Mouse (Mus musculus): ENCODE data around the gene Zbtb16. TPM values are rescaled to one million over a fixed set of nuclear protein-coding genes. Genes with fewer than 3 reads are reported as not detected.

The Zbtb16 gene
- total and polyA plus RNA-seq, 3 experiments: 0.04 to 0.72 TPM; not detected in 1

GRCm38 (mm10) chr9:48823319-48823705, 12.7 kb downstream of the Zbtb16 start:
- DNase-seq (ENCODE audit: low read depth, low spot score): no peak
- TF ChIP-seq RCOR1 (IDR thresholded peaks at IDR 0.05; ENCODE audit: low read depth, low read length) (no peak), E2F4 (IDR thresholded peaks at IDR 0.05; ENCODE audit: borderline replicate concordance, low read depth, low read length) (no peak), MAFK (IDR thresholded peaks at IDR 0.05; ENCODE audit: borderline replicate concordance, low read depth, low read length) (no peak), CTCF (IDR thresholded peaks at IDR 0.05 in 2 of 3, conservative IDR thresholded peaks at IDR 0.05 in 1 of 3; ENCODE audit: control insufficient read depth in 1 of 3, insufficient read depth in 1 of 3, low read depth in 2 of 3, low read length in 3 of 3, poor library complexity in 1 of 3, severe bottlenecking in 1 of 3) (no peak), HCFC1 (IDR thresholded peaks at IDR 0.05; ENCODE audit: low read depth, low read length) (no peak), NELFE (IDR thresholded peaks at IDR 0.05; ENCODE audit: low read depth, low read length) (no peak), MYB (IDR thresholded peaks at IDR 0.05; ENCODE audit: low read depth, low read length) (no peak), POLR2A (IDR thresholded peaks at IDR 0.05; ENCODE audit: control insufficient read depth in 1 of 2, insufficient read depth in 1 of 2, low read depth in 1 of 2, low read length in 2 of 2, poor library complexity in 1 of 2) (no peak), POLR2AphosphoS2 (IDR thresholded peaks at IDR 0.05; ENCODE audit: low read length) (no peak), MEF2A (IDR thresholded peaks at IDR 0.05; ENCODE audit: extremely low read depth, insufficient replicate concordance, low read depth, low read length, poor library complexity, severe bottlenecking) (no peak), BHLHE40 (IDR thresholded peaks at IDR 0.05; ENCODE audit: borderline replicate concordance, low read depth, low read length) (no peak), JUND (IDR thresholded peaks at IDR 0.05; ENCODE audit: low read depth, low read length) (no peak), GATA1 (IDR thresholded peaks at IDR 0.05; ENCODE audit: low read depth, low read length) (no peak), MXI1 (IDR thresholded peaks at IDR 0.05; ENCODE audit: low read depth, low read length) (no peak), EP300 (IDR thresholded peaks at IDR 0.05; ENCODE audit: low read depth in 1 of 2, low read length in 2 of 2) (no peak), ETS1 (IDR thresholded peaks at IDR 0.05; ENCODE audit: low read depth, low read length) (no peak), ZC3H11A (IDR thresholded peaks at IDR 0.05; ENCODE audit: low read depth, low read length) (no peak), POLR2AphosphoS5 (IDR thresholded peaks at IDR 0.05; ENCODE audit: borderline replicate concordance, low read depth, low read length) (no peak), TCF12 (IDR thresholded peaks at IDR 0.05; ENCODE audit: low read depth, low read length) (no peak)
- H3K36me3 ChIP-seq (ENCODE audit: control insufficient read depth in 1 of 2, insufficient read depth in 2 of 2, low read length in 2 of 2): peaks cover 0 to 14% of the 10 kb centered on the region in 2 experiments; a peak in 2 of 4 replicates
- no peaks in the 10 kb centered on the region for H3K79me2 ChIP-seq (ENCODE audit: control insufficient read depth, insufficient read depth, low read length, poor library complexity)
- no peaks in the 10 kb centered on the region for H3K9me3 ChIP-seq (replicated peaks; ENCODE audit: insufficient read depth, low read length)
- peaks cover 11 to 37% of the 10 kb centered on the region in 2 experiments for H3K4me1 ChIP-seq (ENCODE audit: control insufficient read depth in 1 of 2, insufficient read depth in 2 of 2, low read length in 2 of 2)
- no peaks in the 10 kb centered on the region for H3K27me3 ChIP-seq (ENCODE audit: control insufficient read depth in 1 of 2, insufficient read depth in 2 of 2, low read length in 2 of 2)
- H3K9ac ChIP-seq (ENCODE audit: control insufficient read depth, low read depth, low read length, poor library complexity, severe bottlenecking): no peak overlapping the region
- H3K4me3 ChIP-seq (ENCODE audit: control insufficient read depth in 1 of 2, insufficient read depth in 1 of 2, low read depth in 2 of 2, low read length in 2 of 2): no peak overlapping the region
- H3K27ac ChIP-seq (ENCODE audit: control insufficient read depth, low read depth, low read length): no peak overlapping the region

GRCm38 (mm10) chr9:48822586-48823318, 13.3 kb downstream of the Zbtb16 start:
- peaks cover 0 to 14% of the 10 kb centered on the region in 2 experiments; a peak in 2 of 4 replicates for H3K36me3 ChIP-seq (ENCODE audit: control insufficient read depth in 1 of 2, insufficient read depth in 2 of 2, low read length in 2 of 2)
- peaks cover 11 to 41% of the 10 kb centered on the region in 2 experiments for H3K4me1 ChIP-seq (ENCODE audit: control insufficient read depth in 1 of 2, insufficient read depth in 2 of 2, low read length in 2 of 2)

More at GRCm38 (mm10) chr9:48822586-48823318, 13.3 kb downstream of the Zbtb16 start:
- Histone ChIP-seq H3K4me3 (ENCODE audit: control insufficient read depth in 1 of 2, insufficient read depth in 1 of 2, low read depth in 2 of 2, low read length in 2 of 2) (no peak overlapping the region), H3K9me3 (replicated peaks; ENCODE audit: insufficient read depth, low read length) (no peaks in the 10 kb centered on the region), H3K27me3 (ENCODE audit: control insufficient read depth in 1 of 2, insufficient read depth in 2 of 2, low read length in 2 of 2) (no peaks in the 10 kb centered on the region), H3K9ac (ENCODE audit: control insufficient read depth, low read depth, low read length, poor library complexity, severe bottlenecking) (no peak overlapping the region), H3K27ac (ENCODE audit: control insufficient read depth, low read depth, low read length) (no peak overlapping the region), H3K79me2 (ENCODE audit: control insufficient read depth, insufficient read depth, low read length, poor library complexity) (no peaks in the 10 kb centered on the region)
- DNase-seq (ENCODE audit: low read depth, low spot score): no peak
- TF ChIP-seq NELFE (IDR thresholded peaks at IDR 0.05; ENCODE audit: low read depth, low read length) (no peak), GABPA (IDR thresholded peaks at IDR 0.05; ENCODE audit: low read depth, low read length) (no peak), MXI1 (IDR thresholded peaks at IDR 0.05; ENCODE audit: low read depth, low read length) (no peak), NRF1 (IDR thresholded peaks at IDR 0.05; ENCODE audit: insufficient read depth, low read depth, low read length, poor library complexity, severe bottlenecking) (no peak), TAL1 (IDR thresholded peaks at IDR 0.05; ENCODE audit: low read length) (no peak), MAFK (IDR thresholded peaks at IDR 0.05; ENCODE audit: borderline replicate concordance, low read depth, low read length) (no peak), UBTF (IDR thresholded peaks at IDR 0.05; ENCODE audit: borderline replicate concordance, insufficient read depth, low read depth, low read length) (no peak), TBP (IDR thresholded peaks at IDR 0.05; ENCODE audit: low read depth, low read length) (no peak), CHD1 (IDR thresholded peaks at IDR 0.05; ENCODE audit: low read depth, low read length) (no peak), SIN3A (IDR thresholded peaks at IDR 0.05; ENCODE audit: low read length) (no peak), ZC3H11A (IDR thresholded peaks at IDR 0.05; ENCODE audit: low read depth, low read length) (no peak), MYC (IDR thresholded peaks at IDR 0.05; ENCODE audit: low read depth, low read length) (no peak), POLR2AphosphoS5 (IDR thresholded peaks at IDR 0.05; ENCODE audit: borderline replicate concordance, low read depth, low read length) (no peak), HCFC1 (IDR thresholded peaks at IDR 0.05; ENCODE audit: low read depth, low read length) (no peak)
